Mouse (Mus musculus) left cerebral cortex, adult 8-10 months (tissue): ENCODE results near the gene Thumpd1. TPM values are rescaled to one million over a fixed set of nuclear protein-coding genes. Genes with fewer than 3 reads are reported as not detected.
A peak's percentile ranks its signal among the peaks of the same experiment; 100 is the strongest.
"Not testable (repeated sequence)": the region's sequence is repeated elsewhere in the genome, so short reads cannot be mapped to it uniquely, and the experiment has no call there.

Source experiments
- DNase-seq, 2 experiments: peaks; one replicate each; pipeline ENCODE4 v3.0.0; 2022; ENCODE audit warnings: low spot score in 2 of 2
- total RNA-seq, 4 experiments: library from RNA; stranded (reverse); gene quantifications; 2 replicates each; pipeline ENCODE4 v1.2.4; 2022

The Thumpd1 gene
- 10 to 100 TPM; 43.2 to 49.2 (median 48.2) TPM for total RNA-seq

DNA sequence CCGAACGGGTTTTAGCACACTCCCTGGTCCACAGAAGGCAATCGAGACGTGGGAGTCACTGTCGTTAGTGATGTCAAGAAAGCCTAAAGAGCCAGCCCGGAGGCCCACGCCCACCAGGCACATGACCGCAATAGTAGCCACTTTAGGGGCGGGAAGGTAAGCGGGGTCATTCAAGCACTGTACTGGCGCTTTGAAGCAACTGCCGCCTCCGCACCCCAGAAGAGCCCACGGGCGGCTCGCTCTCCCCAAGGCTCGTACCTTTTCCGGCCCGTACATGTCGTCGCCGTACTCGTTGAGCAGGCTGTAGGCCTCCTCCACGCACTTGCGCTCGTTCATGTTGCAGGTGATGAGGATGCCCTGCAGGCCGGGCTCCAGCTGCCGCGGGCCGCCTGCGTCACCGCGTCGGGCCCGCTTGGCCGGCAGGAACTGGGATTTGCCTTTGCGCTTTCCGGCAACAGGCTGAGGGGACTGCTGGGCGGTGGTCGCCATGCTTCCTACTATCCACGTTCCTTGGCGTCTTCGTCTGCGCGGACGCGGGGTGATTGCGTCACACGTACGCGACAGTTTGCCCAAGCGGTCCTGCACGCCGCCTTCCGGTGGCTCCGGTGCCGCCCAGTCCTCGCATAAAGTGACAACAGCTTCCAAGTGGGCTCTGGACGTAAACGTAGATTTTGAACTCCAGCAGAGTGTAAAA, at the start of gene Thumpd1:
Gene Thumpd1, minus strand, starts transcription at position 546 of the 694 bp plus-strand sequence.
- peak; percentile 89 to 96 for DNase-seq

DNA sequence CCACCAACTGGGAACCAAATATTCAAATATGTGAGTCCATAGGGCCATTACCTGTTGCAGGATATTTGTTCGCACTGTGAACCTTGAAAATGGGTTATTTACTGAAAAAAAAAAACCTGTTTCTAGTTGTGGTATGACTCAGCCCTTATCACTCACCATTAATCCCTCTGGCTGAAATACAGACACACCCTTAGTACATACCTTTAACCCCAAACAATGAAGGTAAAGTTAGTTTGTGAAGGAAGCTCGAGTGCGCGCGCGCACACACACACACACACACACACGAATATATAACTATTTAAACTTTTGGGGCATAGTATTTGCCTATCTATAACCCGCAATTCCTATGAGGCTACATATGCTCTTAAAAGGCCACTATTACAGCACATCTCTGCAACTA, 49.3 kb upstream of the Thumpd1 start:
- no peak for DNase-seq

DNA sequence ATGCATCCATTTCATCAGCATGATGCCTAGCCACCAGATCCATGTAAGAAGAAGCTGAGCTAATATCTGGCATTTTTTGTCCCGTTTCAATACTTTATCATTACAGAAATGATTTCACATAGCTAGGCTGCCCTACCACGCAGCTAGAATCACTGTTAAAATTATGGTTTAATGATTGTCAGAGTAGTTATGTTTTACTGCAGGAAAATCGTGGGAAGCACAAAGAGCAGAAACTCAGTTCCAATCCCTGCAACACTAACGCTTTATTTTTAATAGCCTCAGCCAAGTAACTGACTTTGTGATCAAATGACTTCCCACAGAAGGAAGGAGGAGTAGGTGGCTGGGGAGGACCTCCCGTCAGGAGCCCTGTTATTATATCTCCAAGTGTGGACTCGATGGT, 46.4 kb upstream of the Thumpd1 start:
- DNase-seq = no peak

DNA sequence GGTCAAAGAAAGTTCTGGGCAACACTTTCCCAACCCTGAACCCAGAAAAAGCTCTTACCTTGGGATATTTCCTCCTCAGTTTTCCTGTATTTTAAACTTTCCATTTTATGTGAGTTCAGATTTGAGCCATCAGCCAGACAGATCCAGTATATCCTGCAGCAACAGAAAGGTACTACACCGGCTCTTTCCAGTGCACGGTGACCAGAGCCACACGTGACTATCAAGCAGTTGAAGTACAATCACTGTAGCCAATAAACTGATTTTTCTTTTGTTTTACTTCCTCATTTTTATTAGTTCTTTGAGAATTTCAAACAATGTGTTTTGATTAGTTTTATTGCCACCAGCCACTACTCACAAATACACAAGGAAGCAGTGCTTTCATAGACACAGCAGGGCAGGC, 43.8 kb upstream of the Thumpd1 start:
- no peak for DNase-seq

- DNase-seq = no peak
Measured at GRCm38 (mm10) chr7:119762166-119762697, 41.6 kb upstream of the Thumpd1 start.

- no peak for DNase-seq
Measured at GRCm38 (mm10) chr7:119760527-119760951, 39.9 kb upstream of the Thumpd1 start, which contains the start of gene Acsm3. Acsm3 (plus strand) TSS chr7:119760923.

DNA sequence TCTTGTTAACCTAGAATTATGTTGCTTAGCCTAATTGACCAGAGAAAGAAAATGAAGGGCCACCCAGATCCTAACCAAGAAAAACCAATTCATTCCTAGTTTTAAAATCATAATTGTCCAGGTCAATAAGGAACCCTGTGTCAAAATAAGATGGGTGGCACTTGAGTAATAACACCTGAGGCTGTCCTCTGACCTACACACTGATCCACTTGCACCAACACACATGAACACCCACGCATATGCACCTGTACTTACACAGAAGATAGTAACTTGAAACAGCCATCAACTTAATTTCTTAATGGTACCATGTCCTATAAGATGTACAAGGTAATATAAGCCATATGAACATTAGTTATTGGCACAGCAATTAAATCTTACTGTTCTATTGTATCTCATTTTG, 33.1 kb upstream of the Thumpd1 start:
- no peak for DNase-seq

- no peak for DNase-seq
Measured at GRCm38 (mm10) chr7:119749942-119750341, 29.3 kb upstream of the Thumpd1 start.

DNA sequence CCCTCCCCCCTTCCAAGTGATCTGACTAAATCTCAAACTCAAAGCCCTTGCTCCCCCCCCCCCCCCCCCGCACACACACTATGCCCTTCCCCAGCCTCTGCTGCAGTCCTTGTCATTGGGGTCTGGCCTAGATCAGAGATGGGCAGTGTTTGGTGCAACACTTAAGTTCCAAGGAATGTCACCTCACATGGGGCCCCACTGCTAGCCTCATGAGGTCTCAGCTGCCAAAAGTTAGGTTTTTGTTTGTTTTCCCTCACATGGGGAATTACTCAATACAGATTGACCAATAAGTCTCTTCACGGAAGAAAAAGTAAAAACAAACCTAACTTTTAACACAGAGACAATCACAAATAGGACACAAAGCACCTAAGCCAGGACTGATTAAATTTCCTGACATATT, 28.2 kb upstream of the Thumpd1 start:
- no peak for DNase-seq

DNA sequence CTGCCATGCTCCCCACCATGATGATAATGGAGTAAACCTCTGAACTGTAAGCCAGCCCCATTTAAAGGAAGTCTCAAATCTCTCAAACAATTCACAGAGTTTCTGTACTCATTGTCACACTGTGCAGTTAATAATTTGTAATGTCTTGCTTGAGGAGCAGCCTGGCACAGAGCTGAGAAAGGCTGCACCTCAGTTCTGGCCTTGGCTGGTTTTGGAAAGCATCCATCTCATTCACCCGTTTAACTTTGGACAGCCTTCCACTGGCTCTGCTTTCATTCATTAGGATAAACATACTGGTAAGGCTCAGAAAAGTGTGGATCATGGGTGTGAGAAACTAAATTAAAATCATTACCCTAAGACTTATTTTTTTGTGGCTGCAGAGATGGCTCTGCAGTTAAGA, 25.3 kb upstream of the Thumpd1 start:
- no peak for DNase-seq

DNA sequence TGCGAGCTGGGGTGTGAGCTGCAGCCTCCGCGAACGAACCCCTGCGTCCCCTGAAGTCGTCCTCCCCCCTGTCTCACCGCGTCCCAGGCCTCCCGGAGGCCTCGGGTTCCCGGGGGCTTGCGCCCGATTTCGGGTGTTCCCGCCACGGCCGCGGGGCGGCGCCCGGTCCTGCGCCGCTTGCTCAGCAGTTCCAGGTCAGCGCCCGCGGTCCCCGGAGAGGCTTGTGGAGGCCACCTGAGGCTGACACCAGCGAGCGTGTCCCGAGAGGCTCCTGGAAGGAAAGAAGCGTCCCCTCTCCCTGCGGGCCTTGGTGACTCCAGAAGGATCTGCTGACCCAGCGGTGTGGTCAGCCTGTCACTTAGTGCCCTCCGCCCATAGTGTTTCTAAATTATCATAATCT, 23.7 kb upstream of the Thumpd1 start:
- DNase-seq = no peak

DNA sequence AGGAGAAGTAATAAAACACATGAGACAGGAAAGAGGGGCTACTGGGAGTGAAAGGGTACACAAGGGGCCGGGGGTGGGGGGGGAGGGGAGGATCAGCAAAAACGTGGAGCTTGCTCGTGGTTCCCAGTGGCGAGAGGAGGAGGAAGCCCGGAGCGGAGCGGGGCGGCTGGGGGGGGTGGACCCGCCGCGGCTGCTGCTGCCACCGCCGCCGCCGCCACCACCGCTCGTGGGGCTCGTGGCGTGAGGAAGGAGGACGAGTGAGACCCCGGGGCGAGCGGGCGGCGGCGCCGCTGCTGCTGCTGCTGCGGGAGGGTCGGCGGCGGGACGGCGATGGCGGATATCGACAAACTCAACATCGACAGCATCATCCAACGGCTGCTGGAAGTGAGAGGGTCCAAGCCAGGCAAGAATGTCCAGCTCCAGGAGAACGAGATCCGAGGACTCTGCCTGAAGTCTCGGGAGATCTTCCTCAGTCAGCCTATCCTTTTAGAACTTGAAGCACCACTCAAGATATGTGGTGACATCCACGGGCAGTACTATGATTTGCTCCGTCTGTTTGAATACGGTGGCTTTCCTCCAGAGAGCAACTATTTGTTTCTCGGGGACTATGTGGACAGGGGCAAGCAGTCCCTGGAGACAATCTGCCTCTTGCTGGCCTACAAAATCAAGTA, 19.3 kb upstream of the Thumpd1 start:
- not testable (repeated sequence) for DNase-seq

DNA sequence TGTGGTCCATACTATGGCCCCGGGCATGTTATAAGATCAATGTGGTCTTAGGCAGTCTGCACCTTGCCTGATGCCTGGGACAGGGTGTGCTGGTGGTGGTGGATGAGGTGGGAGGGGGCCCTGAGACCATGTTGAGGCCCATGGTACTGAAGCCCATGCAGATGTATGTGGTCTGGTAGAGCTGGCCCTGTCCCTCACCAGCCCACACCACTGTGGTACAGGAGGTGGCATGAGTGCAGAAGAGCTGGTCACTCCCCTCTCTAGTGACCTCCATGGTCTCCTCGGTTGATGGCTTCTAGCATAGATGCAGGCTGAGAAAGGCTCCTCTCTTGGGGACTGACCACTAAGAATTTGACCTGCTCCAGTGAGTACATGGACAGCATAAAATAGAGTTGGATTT, 18.3 kb upstream of the Thumpd1 start:
- no peak for DNase-seq

GRCm38 (mm10) chr7:119731262-119731661, 10.7 kb upstream of the Thumpd1 start:
- not testable (repeated sequence) for DNase-seq

DNA sequence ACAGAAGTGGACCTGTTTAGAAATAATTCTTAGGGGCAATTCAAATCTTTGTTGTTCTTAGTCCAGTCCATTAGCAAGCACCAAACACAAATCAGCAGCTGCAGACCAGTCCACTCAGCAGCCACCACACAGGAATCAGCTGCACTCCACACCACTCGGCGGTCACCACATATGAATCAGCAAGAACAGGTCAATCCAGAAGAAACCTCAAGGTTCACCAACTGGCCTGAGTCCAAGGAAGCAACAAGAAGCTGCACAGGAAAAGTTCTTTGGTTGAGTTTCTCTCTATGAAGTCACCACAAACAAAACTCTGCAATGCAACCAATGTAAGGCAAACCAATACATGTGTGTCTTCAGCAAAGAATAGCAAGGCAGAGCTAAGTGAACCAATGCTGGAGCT, 7.0 kb upstream of the Thumpd1 start:
- no peak for DNase-seq

GRCm38 (mm10) chr7:119720947-119721310, 331 bp upstream of the Thumpd1 start:
- DNase-seq = no peak

GRCm38 (mm10) chr7:119714111-119714510, 6.5 kb downstream of the Thumpd1 start:
- DNase-seq = no peak

DNA sequence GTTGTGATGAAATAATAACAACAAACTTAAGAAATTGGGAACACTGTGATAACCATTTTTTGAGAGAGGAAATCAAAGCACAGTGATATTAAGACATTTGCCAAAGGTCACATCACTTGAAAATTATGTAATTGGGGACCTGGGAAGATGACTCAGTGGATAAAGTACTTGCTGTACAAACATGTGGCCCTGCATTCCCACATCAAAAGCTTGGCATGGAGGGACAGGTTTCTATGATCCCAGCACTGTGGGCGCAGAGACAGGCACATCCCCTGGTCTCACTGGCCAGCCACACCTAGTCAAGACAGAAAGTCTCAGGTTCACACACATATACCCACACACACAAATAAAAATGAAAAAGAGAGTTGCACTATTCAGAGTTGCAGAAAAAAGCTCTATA, 25.7 kb downstream of the Thumpd1 start:
- DNase-seq = no peak

GRCm38 (mm10) chr7:119692302-119692701, 28.3 kb downstream of the Thumpd1 start:
- no peak for DNase-seq

DNA sequence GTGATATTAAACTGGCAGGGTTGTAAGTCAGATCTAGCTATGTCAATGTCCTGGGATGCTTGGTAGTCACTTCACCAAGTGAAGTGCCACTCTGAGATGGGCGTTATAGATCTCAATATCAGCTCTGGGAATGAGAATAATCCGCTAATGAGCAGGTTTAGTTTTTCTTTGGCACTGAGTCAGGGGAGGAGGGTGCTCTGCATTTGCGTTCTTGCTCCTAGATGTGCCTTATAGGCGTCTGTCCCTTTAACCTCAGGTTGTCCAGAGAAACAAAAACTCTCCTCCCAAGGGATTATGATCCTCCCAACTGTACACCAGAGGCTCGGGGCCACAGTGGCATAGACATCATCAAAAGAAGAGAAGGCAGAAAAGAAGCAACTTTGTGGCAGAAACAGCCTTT, 30.9 kb downstream of the Thumpd1 start, which contains the start of gene Acsm4:
Gene Acsm4, plus strand, starts transcription at position 301 of the 400 bp plus-strand sequence.
- DNase-seq = no peak

DNA sequence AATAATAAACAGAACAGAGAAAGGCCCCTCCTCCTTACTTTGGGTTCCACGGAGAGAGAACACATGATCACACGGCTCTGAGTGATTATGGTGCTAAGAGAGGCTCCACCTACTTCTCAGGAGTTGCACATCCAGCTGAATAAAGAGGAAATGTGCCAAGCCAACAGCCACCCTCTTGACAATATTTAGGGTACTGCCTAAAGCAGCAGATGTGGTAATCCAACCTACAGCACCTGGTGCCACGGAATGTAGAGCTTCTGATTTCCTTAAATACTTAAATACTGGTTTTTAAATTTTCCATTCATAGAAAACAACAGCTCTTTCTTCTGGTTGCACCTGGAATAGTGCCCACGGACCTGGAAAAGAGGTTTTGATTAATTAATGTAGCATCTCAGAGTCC, 37.9 kb downstream of the Thumpd1 start:
- no peak for DNase-seq

GRCm38 (mm10) chr7:119680107-119680506, 40.5 kb downstream of the Thumpd1 start:
- DNase-seq = no peak

GRCm38 (mm10) chr7:119673465-119673864, 47.1 kb downstream of the Thumpd1 start:
- DNase-seq = no peak
